Mouse (Mus musculus): Measurements from ENCODE around the gene Bspry.
"Not testable (repeated sequence)": the region's sequence is repeated elsewhere in the genome, so short reads cannot be mapped to it uniquely, and the experiment has no call there.

The Bspry gene

DNA sequence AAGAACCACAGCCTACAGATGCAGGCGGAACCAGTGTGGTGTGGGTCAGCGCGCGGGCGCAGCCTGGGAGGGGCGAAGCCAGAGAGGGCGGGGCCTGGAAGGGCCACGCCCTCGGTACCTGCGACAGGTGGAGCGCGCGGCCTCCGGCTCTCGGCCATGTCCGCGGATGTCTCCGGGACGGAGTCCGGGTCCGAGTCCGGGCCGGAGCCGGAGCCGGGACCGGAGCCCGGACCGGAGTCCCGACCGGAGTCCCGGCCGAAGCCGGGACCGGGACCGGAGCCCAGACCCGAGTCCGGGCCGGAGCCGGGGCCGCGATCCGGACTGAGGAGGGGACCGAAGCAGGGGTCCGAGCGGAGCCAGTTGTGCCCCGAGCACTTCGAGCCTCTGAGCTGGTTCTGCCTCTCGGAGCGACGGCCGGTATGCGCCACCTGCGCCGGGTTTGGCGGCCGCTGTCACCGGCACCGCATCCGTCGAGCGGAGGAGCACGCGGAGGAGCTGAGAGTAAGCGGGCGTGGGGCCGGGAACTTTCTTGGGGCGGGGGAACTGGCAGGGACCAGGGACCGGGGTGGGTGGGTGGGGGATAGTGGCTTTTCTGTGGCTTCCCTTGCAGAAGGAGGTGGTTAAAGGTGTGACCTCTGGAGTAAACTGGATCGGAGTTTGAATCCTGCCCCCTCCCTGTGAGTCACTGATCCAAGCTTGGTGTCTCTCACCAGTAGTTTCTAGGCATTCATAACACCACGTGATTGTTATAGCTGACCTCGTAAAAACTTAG, at the start of gene Bspry:
Gene Bspry (plus strand): TSS at position 117 of the 772 bp plus-strand sequence.
- peak; percentile 62 to 76 for DNase-seq

GRCm38 (mm10) chr4:62430678-62431077, 49.2 kb upstream of the Bspry start:
- DNase-seq, result no peak

- DNase-seq, result no peak
These were observed 48.3 kb upstream of the Bspry start for GRCm38 (mm10) chr4:62431522-62431921.

DNA sequence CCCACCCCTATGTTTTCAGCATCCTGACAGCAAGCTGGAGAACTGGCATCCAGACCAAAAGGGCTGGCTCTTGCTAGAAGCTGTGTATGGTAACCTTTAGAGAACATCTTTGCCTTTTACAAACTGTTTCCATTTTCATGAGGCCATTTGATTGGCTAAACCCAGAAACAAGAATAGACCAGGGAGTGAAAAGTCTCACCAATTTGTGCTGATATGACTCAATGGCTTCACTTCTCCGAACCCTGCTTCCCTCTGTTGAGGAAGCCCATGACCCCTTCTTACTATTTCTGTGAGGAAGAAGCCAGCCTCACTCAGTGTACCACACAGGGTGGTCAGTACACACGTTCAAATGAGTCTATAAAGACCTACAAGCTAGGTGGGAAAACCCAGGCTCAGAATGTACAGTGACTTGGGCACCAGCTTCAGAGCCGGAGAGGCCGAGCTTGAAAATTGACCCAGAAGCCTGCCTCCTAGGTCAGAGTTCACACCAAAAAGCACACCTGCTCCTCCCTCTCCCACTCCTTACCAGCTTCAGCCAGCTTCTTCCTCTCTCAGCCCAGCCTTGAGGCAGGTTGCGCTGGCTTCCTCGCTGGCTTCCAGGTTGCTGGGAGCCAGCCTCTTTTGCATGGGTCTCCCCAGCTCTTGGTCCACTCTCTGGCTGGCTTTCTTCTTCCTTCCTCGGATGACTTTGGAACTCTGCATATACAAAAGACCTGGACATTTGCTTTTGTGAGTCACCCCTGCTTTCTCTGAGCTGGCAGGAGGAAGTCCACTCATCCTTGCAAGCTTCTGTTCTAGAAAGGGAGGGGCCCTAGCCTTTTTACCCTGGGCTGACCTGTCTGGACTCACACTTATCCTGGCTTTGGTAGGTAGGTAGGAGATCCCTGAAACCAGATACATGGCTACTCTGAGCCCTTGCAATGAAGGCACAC, 45.6 kb upstream of the Bspry start:
- DNase-seq, result no peak

DNA sequence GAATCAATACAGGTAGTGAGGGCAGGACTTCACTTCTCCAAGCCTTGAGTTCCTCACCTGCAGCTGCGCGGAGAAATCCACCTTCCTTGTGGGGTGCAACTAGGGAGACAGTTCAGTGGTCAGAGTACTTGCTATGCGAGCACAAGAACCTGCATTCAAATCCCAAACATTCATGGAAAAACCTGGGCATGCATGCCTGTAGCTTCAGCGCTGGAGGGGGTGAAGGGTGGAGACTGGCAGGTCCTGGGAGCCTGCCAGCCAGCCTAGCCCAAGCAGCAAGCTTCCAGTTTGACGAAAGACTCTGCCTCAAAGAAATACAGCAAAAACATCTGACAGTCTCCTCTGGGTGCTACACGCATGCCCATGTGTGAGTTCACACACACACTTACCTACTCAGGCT, 44.8 kb upstream of the Bspry start, which contains the start of gene Rnf183:
Gene Rnf183 (minus strand): TSS at position 172 of the 400 bp plus-strand sequence.
- no peak for DNase-seq

- DNase-seq, result no peak
These were observed 42.5 kb upstream of the Bspry start for GRCm38 (mm10) chr4:62437256-62437778.

GRCm38 (mm10) chr4:62437871-62438270, 42.0 kb upstream of the Bspry start:
- no peak for DNase-seq

- no peak for DNase-seq
These were observed 40.1 kb upstream of the Bspry start for GRCm38 (mm10) chr4:62439793-62440192.

GRCm38 (mm10) chr4:62440544-62440943, 39.3 kb upstream of the Bspry start:
- no peak for DNase-seq

DNA sequence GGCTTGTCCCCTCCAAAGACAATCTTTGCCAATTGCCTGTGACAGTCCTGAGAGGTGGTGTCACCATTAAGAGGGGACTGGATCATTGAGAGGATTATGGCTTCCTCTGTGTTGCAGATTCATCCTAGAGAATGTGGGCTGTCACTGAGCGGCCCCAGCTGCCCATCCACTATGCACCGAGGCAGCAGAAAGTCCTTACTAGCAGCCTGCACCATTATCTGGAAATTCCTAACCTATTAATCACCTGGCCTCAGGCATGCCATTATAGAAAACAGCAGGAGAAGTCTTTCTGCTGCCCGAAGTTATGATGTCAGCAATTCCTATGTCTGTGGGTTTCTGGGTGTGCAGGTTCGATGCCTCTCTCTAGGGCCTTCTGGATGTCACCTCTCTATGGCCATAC, 38.9 kb upstream of the Bspry start:
- DNase-seq, result no peak

DNA sequence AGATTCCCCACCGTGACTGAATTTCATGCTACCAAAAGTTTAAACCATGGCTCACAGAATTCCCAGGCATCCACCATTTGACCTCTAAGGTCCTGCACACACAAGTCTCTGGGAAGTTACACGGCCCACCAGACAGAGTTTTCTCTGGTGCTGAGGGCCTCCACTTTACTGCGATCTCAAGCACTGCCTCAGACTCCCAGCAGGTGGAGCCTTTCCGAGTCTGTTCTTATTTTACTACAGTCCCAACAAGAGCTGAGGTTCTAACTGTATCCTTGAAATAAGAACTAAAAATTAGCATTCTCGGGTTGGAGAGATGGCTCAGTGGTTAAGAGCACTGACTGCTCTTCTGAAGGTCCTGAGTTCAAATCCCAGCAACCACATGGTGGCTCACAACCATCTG, 24.9 kb upstream of the Bspry start:
- DNase-seq, result peak; percentile 24 to 33

GRCm38 (mm10) chr4:62459081-62459480, 20.8 kb upstream of the Bspry start:
- no peak for DNase-seq

GRCm38 (mm10) chr4:62460348-62460747, 19.5 kb upstream of the Bspry start:
- no peak for DNase-seq

DNA sequence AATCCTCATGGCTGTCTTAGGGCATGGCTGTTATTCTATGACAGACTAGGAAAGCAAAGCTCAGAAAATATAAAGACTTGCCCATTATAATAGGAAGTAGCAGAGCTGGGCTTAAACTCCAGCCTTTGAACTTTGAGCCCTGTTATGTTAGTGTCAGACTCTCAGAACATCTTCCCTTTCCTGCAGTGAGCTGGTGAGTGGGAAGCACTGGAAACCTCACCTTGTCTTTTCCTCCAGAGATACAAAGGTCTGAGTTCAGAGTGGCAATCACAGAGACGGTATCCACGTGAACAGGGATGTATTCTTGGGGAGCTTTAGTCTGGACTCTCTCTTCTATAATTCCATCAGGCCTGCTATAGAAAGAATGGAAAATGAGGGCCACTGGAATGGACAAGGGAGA, 16.7 kb upstream of the Bspry start:
- DNase-seq, result no peak

GRCm38 (mm10) chr4:62468158-62468557, 11.7 kb upstream of the Bspry start:
- DNase-seq, result no peak

- DNase-seq, result peak; percentile 68 to 70
These were observed 9.2 kb upstream of the Bspry start, which contains the start of gene Wdr31 for GRCm38 (mm10) chr4:62470598-62471051. Gene Wdr31, minus strand, starts transcription at chr4:62470896.

- no peak for DNase-seq
These were observed 7.8 kb upstream of the Bspry start for GRCm38 (mm10) chr4:62472071-62472470.

DNA sequence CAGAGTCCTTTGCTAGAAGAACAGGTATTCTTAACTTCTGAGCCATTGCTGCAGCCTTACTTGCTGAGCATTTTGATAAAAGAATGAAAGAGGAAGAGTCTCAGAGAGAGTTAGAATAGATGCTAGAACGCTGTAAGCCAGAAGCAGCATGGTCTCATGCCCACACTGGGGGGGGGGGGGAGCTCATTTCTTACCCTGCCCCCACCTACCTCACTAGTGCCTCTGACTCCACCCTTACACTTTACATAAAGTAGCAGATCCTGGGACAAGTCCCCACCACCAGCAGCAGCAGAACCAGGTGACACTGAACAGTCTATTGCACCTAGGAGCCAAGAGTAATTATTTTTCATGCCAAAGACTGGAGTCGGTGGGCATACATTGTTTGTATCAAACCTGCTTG, 4.7 kb upstream of the Bspry start:
- no peak for DNase-seq

GRCm38 (mm10) chr4:62475793-62476192, 4.1 kb upstream of the Bspry start:
- DNase-seq, result no peak

GRCm38 (mm10) chr4:62477542-62478244, 2.2 kb upstream of the Bspry start:
- no peak for DNase-seq

DNA sequence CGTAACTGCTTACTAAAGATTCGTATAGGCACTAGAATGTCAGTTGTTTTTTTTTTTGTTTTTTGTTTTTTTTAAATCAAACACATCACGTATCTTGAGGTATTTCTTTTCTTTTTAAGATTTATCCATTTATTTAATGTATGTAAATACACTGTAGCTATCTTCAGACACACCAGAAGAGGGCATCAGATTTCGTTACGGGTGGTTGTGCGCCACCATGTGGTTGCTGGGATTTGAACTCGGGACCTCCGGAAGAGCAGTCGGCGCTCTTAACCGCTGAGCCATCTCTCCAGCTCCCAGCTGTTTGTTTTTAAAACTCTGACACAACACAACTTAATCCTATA, 288 bp upstream of the Bspry start:
- not testable (repeated sequence) for DNase-seq

GRCm38 (mm10) chr4:62480709-62481605, 1.1 kb downstream of the Bspry start:
- DNase-seq, result no peak

Data from lung, adult 18-20 months (tissue).